Mouse (Mus musculus) stomach, embryonic 16.5 days (tissue): ENCODE measurements around the gene St3gal4. TPM values are rescaled to one million over a fixed set of nuclear protein-coding genes. Genes with fewer than 3 reads are reported as not detected.

Experiments
- ATAC-seq: fragments of 200-750 bp; cut with Nextera tagmentation; 2 replicates; pipeline ENCODE4 v1.8.0; 2017; ENCODE audit warnings: moderate number of reproducible peaks, moderate TSS enrichment; ENCODE audit not compliant: insufficient read depth, low FRiP score
- H3K27ac ChIP-seq: fragments of 300-500 bp; sonication (generic); 2 replicates; pipeline ENCODE4 v1.5.1; 2014; ENCODE audit warnings: low read length
- H3K27me3 ChIP-seq: fragments of 300-500 bp; sonication (generic); 2 replicates; pipeline ENCODE4 v1.6.1; 2014; ENCODE audit warnings: low read length, control low read depth, mixed read lengths; ENCODE audit not compliant: control insufficient read depth, insufficient read depth
- H3K36me3 ChIP-seq: fragments of 300-500 bp; sonication (generic); 2 replicates; pipeline ENCODE4 v1.6.1; 2014; ENCODE audit warnings: low read length; ENCODE audit not compliant: control insufficient read depth, insufficient read depth
- H3K4me1 ChIP-seq: fragments of 300-500 bp; sonication (generic); 2 replicates; pipeline ENCODE4 v1.6.1; 2014; ENCODE audit warnings: low read length, control low read depth, mixed read lengths; ENCODE audit not compliant: control insufficient read depth, insufficient read depth
- H3K4me2 ChIP-seq: fragments of 300-500 bp; sonication (generic); 2 replicates; pipeline ENCODE4 v1.6.1; 2014; ENCODE audit warnings: low read depth, low read length, mixed read lengths
- H3K4me3 ChIP-seq: fragments of 300-500 bp; sonication (generic); replicated peaks from 2 replicates; pipeline ENCODE4 v1.5.1; 2014; ENCODE audit warnings: mild to moderate bottlenecking, low read length
- H3K9ac ChIP-seq: fragments of 300-500 bp; sonication (generic); 2 replicates; pipeline ENCODE4 v1.6.1; 2014; ENCODE audit warnings: low read length
- H3K9me3 ChIP-seq: fragments of 300-500 bp; sonication (generic); replicated peaks from 2 replicates; pipeline ENCODE4 v1.6.1; 2016; ENCODE audit warnings: low read length, control low read depth; ENCODE audit not compliant: control insufficient read depth
- WGBS: fragments of 180-500 bp; shearing (Covaris S2); extraction: QIAGEN DNeasy Blood & Tissue Kit; methylation state at CpG from one replicate; pipeline ENCODE4 v1.1.7; 2014; 5-methylcytosine and 5-hydroxymethylcytosine counted together
- polyA plus RNA-seq: library from polyadenylated mRNA; unstranded; fragments of >200 nt; fragmentation: Nextera tagmentation; extraction: Ambion mirVana; gene quantifications from 2 replicates; pipeline ENCODE4 v1.2.1, GENCODE M21; 2015

St3gal4 gene
- polyA plus RNA-seq, 1 experiment from 2014 or later, result 53.1 TPM

GRCm38 (mm10) chr9:35038922-35039586 lies 80.0 kb downstream of the St3gal4 start:
- 57% methylated on average over 7 of the region's 7 CpGs for WGBS
- Histone ChIP-seq H3K4me2 (no peak overlapping the region), H3K27ac (peak overlapping the region; percentile 67), H3K4me1 (peaks cover 7% of the 10 kb centered on the region; the same call in 1 of the 2 replicates), H3K9ac (0 out of 2 replicates have a peak overlapping the region, but pooled peaks have one; percentile 14), H3K36me3 (no peaks in the 10 kb centered on the region), H3K9me3 (peaks cover 6% of the 10 kb centered on the region; the same call in 1 of the 2 replicates), H3K27me3 (no peaks in the 10 kb centered on the region), H3K4me3 (no peak overlapping the region)
- peak; percentile 37; the same call in 1 of the 2 replicates for ATAC-seq

GRCm38 (mm10) chr9:35035074-35035473 lies 84.0 kb downstream of the St3gal4 start:
- ATAC-seq, result no peak
- no peak overlapping the region for H3K9ac ChIP-seq
- H3K4me3 ChIP-seq, result no peak overlapping the region
- WGBS, result 34% methylated on average over 14 of the region's 14 CpGs
- no peaks in the 10 kb centered on the region for H3K27me3 ChIP-seq
- H3K27ac ChIP-seq, result no peak overlapping the region
- H3K4me1 ChIP-seq, result no peaks in the 10 kb centered on the region
- H3K36me3 ChIP-seq, result no peaks in the 10 kb centered on the region
- peaks cover 6% of the 10 kb centered on the region; the same call in 1 of the 2 replicates for H3K9me3 ChIP-seq
- no peak overlapping the region for H3K4me2 ChIP-seq

- WGBS, result 78% methylated on average over 6 of the region's 6 CpGs
- no peaks in the 10 kb centered on the region for H3K27me3 ChIP-seq
- no peak overlapping the region for H3K4me2 ChIP-seq
- H3K4me1 ChIP-seq, result no peaks in the 10 kb centered on the region
- H3K27ac ChIP-seq, result no peak overlapping the region
- no peaks in the 10 kb centered on the region for H3K36me3 ChIP-seq
- ATAC-seq, result no peak
- no peak overlapping the region for H3K4me3 ChIP-seq
- H3K9me3 ChIP-seq, result peaks cover 6% of the 10 kb centered on the region; the same call in 1 of the 2 replicates
- H3K9ac ChIP-seq, result no peak overlapping the region
These were observed 86.6 kb downstream of the St3gal4 start for GRCm38 (mm10) chr9:35032457-35032856.

GRCm38 (mm10) chr9:35030823-35031222 lies 88.2 kb downstream of the St3gal4 start:
- Histone ChIP-seq H3K9me3 (no peaks in the 10 kb centered on the region), H3K4me1 (no peaks in the 10 kb centered on the region), H3K36me3 (no peaks in the 10 kb centered on the region), H3K4me2 (no peak overlapping the region), H3K27ac (no peak overlapping the region), H3K4me3 (no peak overlapping the region), H3K27me3 (no peaks in the 10 kb centered on the region), H3K9ac (no peak overlapping the region)
- WGBS, result 55% methylated on average over 5 of the region's 5 CpGs
- ATAC-seq, result no peak

- Histone ChIP-seq H3K4me2 (no peak overlapping the region), H3K27me3 (peaks cover 15% of the 10 kb centered on the region; the same call in 1 of the 2 replicates), H3K36me3 (no peaks in the 10 kb centered on the region), H3K4me1 (peaks cover 4% of the 10 kb centered on the region; the same call in 1 of the 2 replicates), H3K9me3 (no peaks in the 10 kb centered on the region), H3K9ac (no peak overlapping the region), H3K4me3 (no peak overlapping the region), H3K27ac (no peak overlapping the region)
- ATAC-seq, result no peak
- 79% methylated on average over 6 of the region's 6 CpGs for WGBS
These were observed 91.6 kb downstream of the St3gal4 start for GRCm38 (mm10) chr9:35027382-35027997.

- Histone ChIP-seq H3K4me1 (peaks cover 4% of the 10 kb centered on the region; the same call in 1 of the 2 replicates), H3K9me3 (no peaks in the 10 kb centered on the region), H3K4me3 (no peak overlapping the region), H3K36me3 (no peaks in the 10 kb centered on the region), H3K27me3 (peaks cover 15% of the 10 kb centered on the region; the same call in 1 of the 2 replicates), H3K27ac (no peak overlapping the region), H3K9ac (no peak overlapping the region), H3K4me2 (no peak overlapping the region)
- ATAC-seq, result no peak
- WGBS, result 48% methylated on average over 6 of the region's 6 CpGs
These were observed 92.2 kb downstream of the St3gal4 start for GRCm38 (mm10) chr9:35026897-35027311.

- 78% methylated on average over 6 of the region's 6 CpGs for WGBS
- ATAC-seq, result no peak
- Histone ChIP-seq H3K4me3 (no peak overlapping the region), H3K27ac (no peak overlapping the region), H3K4me2 (no peak overlapping the region), H3K9ac (no peak overlapping the region), H3K27me3 (peaks cover 15% of the 10 kb centered on the region; the same call in 1 of the 2 replicates), H3K9me3 (no peaks in the 10 kb centered on the region), H3K36me3 (no peaks in the 10 kb centered on the region), H3K4me1 (peaks cover 4% of the 10 kb centered on the region; the same call in 1 of the 2 replicates)
These were observed 92.8 kb downstream of the St3gal4 start for GRCm38 (mm10) chr9:35026311-35026710.

GRCm38 (mm10) chr9:35024591-35025496 lies 94.2 kb downstream of the St3gal4 start:
- H3K4me1 ChIP-seq, result peaks cover 6% of the 10 kb centered on the region; the same call in 1 of the 2 replicates
- H3K9me3 ChIP-seq, result no peaks in the 10 kb centered on the region
- peaks cover 15% of the 10 kb centered on the region; the same call in 1 of the 2 replicates for H3K27me3 ChIP-seq
- peak overlapping the region; percentile 22 for H3K4me3 ChIP-seq
- H3K9ac ChIP-seq, result peak overlapping the region; percentile 31; the same call in 1 of the 2 replicates
- no peaks in the 10 kb centered on the region for H3K36me3 ChIP-seq
- H3K27ac ChIP-seq, result no peak overlapping the region
- peak overlapping the region; percentile 51 for H3K4me2 ChIP-seq
- 8% methylated on average over 25 of the region's 25 CpGs for WGBS
- ATAC-seq, result peak; percentile 25; the same call in 1 of the 2 replicates
